Mouse (Mus musculus) embryo, embryonic 11.5 days (tissue): Measurements from ENCODE around the gene Plk5.

Source experiments
- DNase-seq: peaks from one replicate; pipeline ENCODE4 v3.0.0-alpha.2; 2012; ENCODE audit warnings: low read depth, low spot score

Gene Plk5

GRCm38 (mm10) chr10:80412656-80413541 is 56.6 kb downstream of the Plk5 start:
- no peak for DNase-seq
